Mouse (Mus musculus) cerebellum, adult 2 months (tissue): ENCODE measurements at regions not wholly inside any gene's neighbourhood (a gene's known extent, or its start where the extent isn't known, plus 50 kb on each side); places are given as distances from the start of the nearest gene placed in this dataset.

ENCODE experiments used
- DNase-seq, 2 experiments: peaks; one replicate each; pipeline ENCODE4 v3.0.0; 2021
- H3K27ac ChIP-seq: fragments of 200-500 bp; 2 replicates; pipeline ENCODE4 v1.5.1; 2012; ENCODE audit warnings: low read length, control low read depth, inconsistent platforms; ENCODE audit not compliant: insufficient read depth
- H3K27me3 ChIP-seq: fragments of 200-500 bp; 2 replicates; pipeline ENCODE4 v1.6.1; 2012; ENCODE audit warnings: inconsistent platforms, mild to moderate bottlenecking, low read length, moderate library complexity; ENCODE audit not compliant: control insufficient read depth, insufficient read depth
- H3K4me1 ChIP-seq: fragments of 200-500 bp; 2 replicates; pipeline ENCODE4 v1.6.1; 2011; ENCODE audit warnings: low read length; ENCODE audit not compliant: control insufficient read depth, insufficient read depth
- H3K4me3 ChIP-seq: fragments of 200-500 bp; replicated peaks from 2 replicates; pipeline ENCODE3; 2011; ENCODE audit warnings: mild to moderate bottlenecking, low read depth, low read length, control low read depth; ENCODE audit not compliant: insufficient read depth
- CTCF ChIP-seq: fragments of 200-500 bp; IDR thresholded peaks from 2 replicates; pipeline ENCODE4 v1.5.1; 2011; ENCODE audit warnings: low read depth, mild to moderate bottlenecking, control low read depth, low read length, moderate library complexity, borderline replicate concordance; ENCODE audit not compliant: insufficient read depth
- POLR2A ChIP-seq: fragments of 200-500 bp; IDR thresholded peaks from 2 replicates; pipeline ENCODE4 v1.6.1; 2011; ENCODE audit warnings: low read length, control low read depth, borderline replicate concordance; ENCODE audit not compliant: insufficient read depth
- WGBS: fragments of 180-500 bp; shearing (Covaris S2); methylation state at CpG from one replicate; pipeline ENCODE4 v1.1.7; 2018; 5-methylcytosine and 5-hydroxymethylcytosine counted together

DNA sequence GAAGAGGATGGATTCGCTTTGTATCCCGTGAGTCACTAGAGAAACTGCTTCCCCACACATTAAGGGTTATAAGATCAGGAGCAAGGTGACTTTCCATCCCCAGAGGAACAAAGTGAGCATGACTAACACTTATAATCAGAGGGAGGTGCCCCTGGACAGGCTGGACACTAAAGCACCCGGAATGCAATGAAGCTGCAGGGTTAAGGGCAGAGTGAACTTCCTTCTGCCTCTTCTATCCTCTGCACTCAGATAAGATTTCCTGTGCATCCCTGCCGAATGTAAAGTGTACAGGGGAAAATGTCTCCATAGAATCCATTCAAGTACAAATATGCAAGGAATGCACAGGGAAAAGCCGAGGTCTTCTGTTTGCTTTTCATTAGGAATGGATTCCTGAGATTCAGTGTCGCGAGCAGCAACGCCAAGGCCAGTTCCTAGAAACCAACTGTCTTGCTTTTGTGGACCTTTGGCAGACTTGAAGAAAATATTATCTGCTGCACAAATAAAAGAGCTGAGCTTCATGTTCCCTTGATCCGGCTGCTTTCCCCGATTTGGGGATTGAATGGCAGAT, 58.5 kb upstream of the Fbxl7 start:
- Histone ChIP-seq H3K4me3 (no peak overlapping the region), H3K27ac (no peak overlapping the region), H3K4me1 (no peaks in the 10 kb centered on the region), H3K27me3 (no peaks in the 10 kb centered on the region)
- TF ChIP-seq CTCF = no peak
- TF ChIP-seq POLR2A = no peak
- DNase-seq = no peak
- WGBS = 33% methylated on average over 10 of the region's 10 CpGs

DNA sequence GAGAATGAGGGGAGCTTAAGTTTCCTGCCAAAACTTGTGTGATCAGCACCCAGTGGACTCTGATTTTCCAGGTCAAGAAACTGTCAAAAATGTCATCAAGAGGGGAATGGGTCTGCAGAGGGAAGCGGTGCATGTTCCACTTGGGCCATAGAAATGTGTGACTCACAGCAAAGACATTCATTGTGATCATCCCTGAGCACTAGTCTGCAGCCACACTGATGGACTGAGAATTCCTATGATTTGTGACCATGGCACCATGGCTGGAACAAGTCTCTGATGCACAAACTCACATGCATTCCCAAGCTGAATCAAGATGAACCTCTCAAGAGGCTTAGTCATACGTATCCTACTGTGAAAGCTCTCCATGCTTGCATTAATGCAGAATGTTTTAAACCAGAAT, 63.6 kb upstream of the Fbxl7 start:
- Histone ChIP-seq H3K27me3 (no peaks in the 10 kb centered on the region), H3K4me3 (no peak overlapping the region), H3K27ac (no peak overlapping the region), H3K4me1 (no peaks in the 10 kb centered on the region)
- 82% methylated on average over 2 of the region's 2 CpGs for WGBS
- DNase-seq = no peak
- no peak for TF ChIP-seq CTCF
- TF ChIP-seq POLR2A = no peak

DNA sequence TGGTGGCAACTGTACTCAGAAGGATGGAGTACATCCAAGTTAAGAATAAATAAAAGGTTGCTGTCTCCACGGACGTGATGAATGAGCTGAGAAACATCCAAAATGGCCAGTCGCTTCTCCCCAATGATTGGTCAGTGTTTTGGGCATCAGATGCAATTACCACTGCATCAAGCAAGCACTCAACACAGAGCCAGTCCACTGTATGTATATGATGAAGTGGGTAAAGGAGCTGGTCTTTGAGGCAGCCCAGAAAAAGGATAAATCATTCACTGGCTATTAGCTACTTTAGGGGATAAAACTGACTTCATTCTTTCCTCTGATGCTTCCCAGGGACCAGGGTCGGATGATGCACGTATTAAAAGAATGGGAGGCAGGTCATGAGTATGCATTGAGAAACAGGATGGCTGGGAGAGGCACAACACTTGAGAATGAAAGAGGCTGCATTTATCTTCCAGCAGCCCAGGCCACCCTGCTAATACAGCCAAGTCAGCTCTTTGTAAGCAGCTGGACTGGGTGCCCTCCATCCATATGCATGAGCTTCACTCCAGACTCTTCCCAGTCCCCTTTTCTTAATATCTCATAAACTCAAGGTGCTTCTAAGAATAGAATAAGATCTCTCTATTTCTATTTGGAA, 73.1 kb upstream of the Fbxl7 start:
- Histone ChIP-seq H3K4me1 (no peaks in the 10 kb centered on the region), H3K4me3 (no peak overlapping the region), H3K27me3 (no peaks in the 10 kb centered on the region), H3K27ac (no peak overlapping the region)
- 57% methylated on average over 5 of the region's 5 CpGs for WGBS
- DNase-seq = no peak
- no peak for TF ChIP-seq POLR2A
- no peak for TF ChIP-seq CTCF

DNA sequence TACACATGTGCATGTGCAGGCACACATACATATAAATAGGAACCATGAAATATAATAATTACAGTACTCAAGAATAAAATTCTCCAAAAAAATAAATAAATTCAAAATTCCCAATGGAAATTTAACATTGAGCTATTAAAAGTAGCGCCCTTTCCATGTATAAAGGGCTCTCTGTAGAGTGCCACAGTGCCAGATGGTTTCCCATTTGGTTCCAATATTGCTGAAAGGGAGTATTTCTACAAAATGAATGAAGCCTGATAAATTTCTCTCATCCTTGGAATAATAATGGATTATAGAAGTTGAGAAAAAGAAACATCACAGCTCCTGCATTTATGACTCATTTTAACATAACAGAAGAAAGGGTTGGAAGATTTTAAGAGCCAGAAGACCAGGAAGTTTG, 75.4 kb upstream of the Fbxl7 start:
- no peak overlapping the region for H3K4me3 ChIP-seq
- H3K27ac ChIP-seq = no peak overlapping the region
- no peaks in the 10 kb centered on the region for H3K27me3 ChIP-seq
- TF ChIP-seq POLR2A = no peak
- no peak for TF ChIP-seq CTCF
- 36% methylated on average over 1 of the region's 1 CpGs for WGBS
- no peak for DNase-seq
- no peaks in the 10 kb centered on the region for H3K4me1 ChIP-seq

DNA sequence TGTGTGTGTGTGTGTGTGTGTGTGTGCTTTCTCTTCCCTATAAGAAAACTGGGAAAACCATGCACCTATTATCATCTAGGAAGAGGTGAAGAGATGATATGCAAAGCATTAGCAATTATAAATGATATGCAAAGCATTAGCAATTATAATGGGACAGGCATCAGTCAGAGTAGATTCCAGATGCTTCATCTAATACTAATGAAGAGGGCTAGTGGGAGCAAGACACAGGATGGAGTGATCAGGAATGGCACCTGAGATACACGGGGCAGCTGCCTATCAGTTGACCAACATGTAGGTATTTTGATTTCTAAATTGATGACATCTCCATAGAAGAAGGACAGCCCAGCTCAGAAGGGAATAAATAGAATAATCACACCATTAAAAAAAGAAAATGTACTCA, 97.7 kb upstream of the Fbxl7 start:
- DNase-seq = no peak
- Histone ChIP-seq H3K4me3 (no peak overlapping the region), H3K27me3 (no peaks in the 10 kb centered on the region), H3K4me1 (no peaks in the 10 kb centered on the region), H3K27ac (no peak overlapping the region)
- 81% methylated on average over 1 of the region's 1 CpGs for WGBS
- TF ChIP-seq CTCF (no peak), POLR2A (no peak)

DNA sequence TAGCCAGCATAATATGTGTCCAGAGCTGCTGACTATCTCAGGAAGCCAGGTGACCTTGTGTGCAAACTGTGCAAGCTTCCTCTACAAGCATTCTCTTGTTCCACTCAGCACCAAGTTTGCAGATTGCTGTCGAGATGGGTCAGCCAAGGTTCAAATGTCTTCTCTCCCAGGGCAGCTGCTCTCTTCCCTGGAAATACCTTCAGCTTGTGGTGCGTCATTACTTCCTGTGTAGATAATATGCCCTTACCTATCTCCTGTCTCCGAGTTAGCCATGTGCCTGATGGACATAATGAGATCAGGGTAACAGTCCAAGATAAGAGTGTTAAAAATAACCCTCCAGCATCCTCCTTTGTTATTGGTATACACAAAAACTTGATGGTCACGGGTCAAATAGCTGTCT, 113.7 kb upstream of the Fbxl7 start:
- Histone ChIP-seq H3K4me1 (no peaks in the 10 kb centered on the region), H3K27ac (no peak overlapping the region), H3K4me3 (no peak overlapping the region), H3K27me3 (no peaks in the 10 kb centered on the region)
- WGBS = 73% methylated on average over 4 of the region's 4 CpGs
- TF ChIP-seq POLR2A (no peak), CTCF (no peak)
- no peak for DNase-seq

DNA sequence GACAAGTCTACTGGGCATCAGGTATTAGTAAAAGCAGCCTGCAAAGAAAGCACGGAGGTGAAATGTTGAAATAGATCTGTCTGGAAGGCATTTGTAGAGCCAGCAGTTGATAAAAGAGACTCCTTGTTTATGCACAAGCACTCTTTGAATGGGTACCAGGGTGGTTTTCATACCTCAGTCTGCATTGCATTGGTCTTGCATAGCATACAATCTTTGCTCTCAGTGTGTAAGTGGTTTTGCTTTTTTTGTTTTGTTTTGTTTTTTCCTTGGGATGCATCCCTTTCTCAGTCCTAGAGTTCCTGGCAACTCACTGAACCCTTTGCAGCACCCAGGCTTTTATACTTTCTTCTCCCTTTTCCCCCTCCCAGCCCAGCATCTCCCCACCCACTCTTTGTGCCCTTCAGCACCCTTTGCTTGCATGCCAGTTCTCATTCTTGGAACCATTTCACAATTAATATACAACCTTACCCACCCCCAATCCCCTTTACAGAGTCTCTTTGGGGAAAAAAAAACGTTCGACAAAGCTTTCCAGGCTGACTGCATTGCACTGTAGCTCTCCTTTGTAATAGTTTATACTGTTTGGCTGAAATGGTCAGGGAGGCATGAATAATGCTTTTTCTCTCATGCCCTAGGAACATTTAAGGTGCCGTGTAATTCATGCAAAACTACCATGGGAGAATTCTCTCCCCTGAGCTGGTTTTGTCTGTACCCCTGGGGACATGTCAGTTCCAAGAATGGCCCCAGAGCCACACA, 118.7 kb upstream of the Fbxl7 start:
- no peak overlapping the region for H3K27ac ChIP-seq
- no peak for DNase-seq
- no peak overlapping the region for H3K4me3 ChIP-seq
- WGBS = 18% methylated on average over 4 of the region's 4 CpGs
- no peak for TF ChIP-seq CTCF
- H3K4me1 ChIP-seq = no peaks in the 10 kb centered on the region
- no peaks in the 10 kb centered on the region for H3K27me3 ChIP-seq

DNA sequence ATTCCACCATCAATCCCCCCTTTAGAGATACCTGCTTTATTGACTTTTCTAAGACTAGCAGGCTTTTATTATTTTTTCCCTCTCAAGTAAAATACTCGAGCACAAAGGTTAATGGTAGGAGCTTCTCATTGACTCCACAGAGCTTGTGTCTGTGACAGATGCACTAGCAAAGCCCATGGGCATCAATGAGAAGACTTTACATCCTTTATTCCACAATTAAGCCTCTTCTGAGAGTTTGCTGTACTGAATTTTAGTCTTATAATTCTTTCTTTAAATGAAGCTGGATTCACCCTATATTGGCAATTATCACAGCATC, 119.2 kb upstream of the Fbxl7 start:
- WGBS = 16% methylated on average over 1 of the region's 1 CpGs
- DNase-seq = no peak

DNA sequence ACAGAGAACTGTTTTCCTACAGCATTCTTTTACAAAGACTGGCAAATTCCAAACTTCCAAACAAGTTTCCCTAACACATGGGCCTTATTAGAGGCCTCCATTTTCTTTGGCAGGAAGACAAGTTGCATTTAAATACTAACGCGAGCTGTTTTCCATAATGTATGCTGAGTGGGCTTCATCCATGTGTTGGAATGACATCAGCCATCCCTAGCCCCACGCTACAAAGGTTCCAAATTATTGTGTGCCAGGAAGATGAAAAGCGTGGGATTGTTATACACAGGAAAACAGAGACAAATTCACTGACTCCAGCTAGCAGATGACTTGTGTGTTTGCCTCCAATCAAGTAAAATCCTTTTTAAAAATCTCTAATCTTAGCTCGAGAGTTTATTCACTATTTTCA, 125.1 kb upstream of the Fbxl7 start:
- Histone ChIP-seq H3K4me1 (no peaks in the 10 kb centered on the region), H3K4me3 (no peak overlapping the region), H3K27ac (no peak overlapping the region), H3K27me3 (no peaks in the 10 kb centered on the region)
- DNase-seq = no peak
- WGBS = 42% methylated on average over 5 of the region's 5 CpGs
- no peak for TF ChIP-seq CTCF
- no peak for TF ChIP-seq POLR2A

More for the DNA sequence above, 119.2 kb upstream of the Fbxl7 start:
- TF ChIP-seq POLR2A (no peak), CTCF (no peak)
- no peak overlapping the region for H3K4me3 ChIP-seq
- no peaks in the 10 kb centered on the region for H3K27me3 ChIP-seq
- H3K4me1 ChIP-seq = no peaks in the 10 kb centered on the region
- H3K27ac ChIP-seq = no peak overlapping the region
